7 mouse cellular contexts compared by ENCODE assay signal in genomic region chr5:111059140-111059921, GRCm38 (mm10).
A peak's percentile ranks its signal among the peaks of the same experiment; 100 is the strongest.
DNase-seq lines count a peak whose midpoint lies in the region; ATAC-seq and TF ChIP-seq lines count a peak whose summit lies in the region.

No protein-coding gene starts in this region.

- no peak for ATAC-seq in liver, embryonic 12.5 days

- WGBS in liver, adult 2 months: 68% methylated on average over 11 of the region's 11 CpGs
- WGBS in liver, embryonic 12.5 days (ENCODE audit: insufficient replicate concordance): 31% methylated on average over 11 of the region's 11 CpGs
- 7% methylated on average over 11 of the region's 11 CpGs for WGBS in thymus, adult 2 months

- H3K27ac ChIP-seq in liver, adult 2 months (replicated peaks; ENCODE audit: insufficient read depth, low read depth, low read length): no peak overlapping the region
- no peak overlapping the region for H3K27ac ChIP-seq in liver, embryonic 12.5 days
- H3K27ac ChIP-seq in thymus, adult 2 months (ENCODE audit: control insufficient read depth, insufficient read depth, low read length): peak overlapping the region; percentile 77; the same call in 1 of the 2 replicates

- no peak overlapping the region for H3K4me3 ChIP-seq in liver, adult 2 months (ENCODE audit: insufficient read depth, low read depth, low read length)
- H3K4me3 ChIP-seq in liver, embryonic 12.5 days: no peak overlapping the region
- H3K4me3 ChIP-seq in thymus, adult 2 months (ENCODE audit: control insufficient read depth, insufficient read depth, low read length): no peak overlapping the region

- peak; percentile 14 for DNase-seq in liver, adult 2 months (ENCODE audit: extremely low read depth, low read depth, low spot score)
- peak; percentile 70 for DNase-seq in adipocyte (ENCODE audit: low spot score)
- peak; percentile 54 to 65 for DNase-seq in heart, adult 9 months (ENCODE audit: low spot score in 2 of 2)
- peak; percentile 65 for DNase-seq in thymus, adult 2 months
- no peak for DNase-seq in urinary bladder, postnatal 4 days (ENCODE audit: low spot score in 2 of 2)
- no peak for DNase-seq in kidney, postnatal 4 days

- H3K9ac ChIP-seq in liver, adult 2 months (ENCODE audit: low read depth, low read length): no peak overlapping the region
- no peak overlapping the region for H3K9ac ChIP-seq in liver, embryonic 12.5 days

- H3K79me2 ChIP-seq in liver, adult 2 months (ENCODE audit: control insufficient read depth, insufficient read depth, low read length): no peaks in the 10 kb centered on the region

- no peak for TF ChIP-seq CTCF in liver, adult 2 months (IDR thresholded peaks at IDR 0.05; ENCODE audit: low read depth, low read length)
- no peak for TF ChIP-seq CTCF in thymus, adult 2 months (IDR thresholded peaks at IDR 0.05; ENCODE audit: borderline replicate concordance, control insufficient read depth, extremely low read depth, insufficient read depth, low read length, poor library complexity)

- no peaks in the 10 kb centered on the region for H3K27me3 ChIP-seq in liver, adult 2 months (ENCODE audit: control insufficient read depth, insufficient read depth, low read length)
- no peaks in the 10 kb centered on the region; the same call in 1 of the 2 replicates for H3K27me3 ChIP-seq in liver, embryonic 12.5 days (replicated peaks)
- H3K27me3 ChIP-seq in thymus, adult 2 months (ENCODE audit: control insufficient read depth, insufficient read depth, low read length): no peaks in the 10 kb centered on the region

- no peaks in the 10 kb centered on the region for H3K4me1 ChIP-seq in liver, adult 2 months (ENCODE audit: control insufficient read depth, insufficient read depth, low read length)
- H3K4me1 ChIP-seq in liver, embryonic 12.5 days: peaks cover 9% of the 10 kb centered on the region
- H3K4me1 ChIP-seq in thymus, adult 2 months (replicated peaks; ENCODE audit: control insufficient read depth, insufficient read depth, low read length): peaks cover 36% of the 10 kb centered on the region

- TF ChIP-seq POLR2A in liver, adult 2 months (IDR thresholded peaks at IDR 0.05; ENCODE audit: extremely low read depth, insufficient read depth, low read length): no peak
- TF ChIP-seq POLR2A in thymus, adult 2 months (IDR thresholded peaks at IDR 0.05; ENCODE audit: control insufficient read depth, extremely low read depth, insufficient read depth, low read length, poor library complexity): no peak

- no peaks in the 10 kb centered on the region for H3K9me3 ChIP-seq in liver, embryonic 12.5 days (replicated peaks)

- H3K4me2 ChIP-seq in liver, embryonic 12.5 days: no peak overlapping the region

- H3K36me3 ChIP-seq in liver, adult 2 months (ENCODE audit: control insufficient read depth, insufficient read depth, low read length): no peaks in the 10 kb centered on the region
- H3K36me3 ChIP-seq in liver, embryonic 12.5 days: no peaks in the 10 kb centered on the region
- no peaks in the 10 kb centered on the region for H3K36me3 ChIP-seq in thymus, adult 2 months (ENCODE audit: control insufficient read depth, insufficient read depth, low read length)

Comparison
In these comparisons a context has a peak if more than half of its experiments do, and no peak if none do; other contexts are left out.
1. DNase-seq: peak in liver, adult 2 months (single experiment), adipocyte (single experiment), heart, adult 9 months (2 of 2) and thymus, adult 2 months (single experiment); none in urinary bladder, postnatal 4 days (0 of 2) and kidney, postnatal 4 days (0 of 2).